Mouse (Mus musculus): ENCODE measurements around the gene Fbxo34.
"Not testable (repeated sequence)": the region's sequence is repeated elsewhere in the genome, so short reads cannot be mapped to it uniquely, and the experiment has no call there.

Fbxo34 gene

GRCm38 (mm10) chr14:47450121-47450520 lies at the start of gene Fbxo34:
Gene Fbxo34 (plus strand): TSS chr14:47450421.
- not testable (repeated sequence) for DNase-seq (ENCODE audit: low spot score in 2 of 2)

DNA sequence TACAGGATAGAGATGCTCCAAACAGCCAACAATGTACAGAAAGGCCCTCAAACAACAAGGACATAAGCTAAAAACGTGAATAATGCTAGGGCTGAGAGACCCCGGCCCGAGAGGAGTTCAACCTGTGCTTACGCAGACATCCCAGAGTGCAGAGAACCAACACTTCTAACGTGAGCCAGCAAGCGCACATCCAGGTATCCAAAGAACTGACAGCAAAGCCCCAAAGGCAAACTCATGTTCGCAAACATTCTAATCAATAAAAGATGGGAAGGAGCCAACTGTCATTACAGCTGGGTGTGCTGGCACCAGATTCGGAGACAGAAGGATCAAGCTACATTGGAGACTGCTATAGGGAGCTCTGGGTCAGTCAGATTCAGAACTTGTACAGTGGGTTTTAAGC lies 47.5 kb upstream of the Fbxo34 start:
- no peak for DNase-seq (ENCODE audit: low spot score in 2 of 2)

- DNase-seq (ENCODE audit: low spot score in 2 of 2) = no peak
These were observed 44.2 kb upstream of the Fbxo34 start for GRCm38 (mm10) chr14:47406000-47406399.

GRCm38 (mm10) chr14:47417346-47417745 lies 32.9 kb upstream of the Fbxo34 start:
- DNase-seq (ENCODE audit: low spot score in 2 of 2) = no peak

- peak; percentile 91 to 93 for DNase-seq (ENCODE audit: low spot score in 2 of 2)
These were observed 32.2 kb upstream of the Fbxo34 start, which contains the start of gene Dlgap5 for GRCm38 (mm10) chr14:47417775-47418665. Gene Dlgap5 (minus strand): TSS chr14:47418407.

DNA sequence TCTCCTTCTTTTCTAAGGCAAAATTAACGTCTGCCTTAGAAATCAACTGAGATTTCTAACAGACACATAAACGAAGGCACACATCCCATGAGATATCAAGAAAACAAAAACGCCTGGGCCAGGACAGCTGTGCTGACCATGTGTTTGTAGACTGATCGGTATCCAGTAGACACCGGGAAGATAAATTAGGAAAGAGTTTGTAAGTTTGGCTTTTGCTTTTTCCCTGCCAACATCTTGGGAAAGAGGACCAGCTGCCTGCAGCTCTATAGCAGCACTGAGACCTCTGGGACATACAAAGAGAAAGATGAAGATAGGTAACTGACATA lies 31.6 kb upstream of the Fbxo34 start:
- no peak for DNase-seq (ENCODE audit: low spot score in 2 of 2)

DNA sequence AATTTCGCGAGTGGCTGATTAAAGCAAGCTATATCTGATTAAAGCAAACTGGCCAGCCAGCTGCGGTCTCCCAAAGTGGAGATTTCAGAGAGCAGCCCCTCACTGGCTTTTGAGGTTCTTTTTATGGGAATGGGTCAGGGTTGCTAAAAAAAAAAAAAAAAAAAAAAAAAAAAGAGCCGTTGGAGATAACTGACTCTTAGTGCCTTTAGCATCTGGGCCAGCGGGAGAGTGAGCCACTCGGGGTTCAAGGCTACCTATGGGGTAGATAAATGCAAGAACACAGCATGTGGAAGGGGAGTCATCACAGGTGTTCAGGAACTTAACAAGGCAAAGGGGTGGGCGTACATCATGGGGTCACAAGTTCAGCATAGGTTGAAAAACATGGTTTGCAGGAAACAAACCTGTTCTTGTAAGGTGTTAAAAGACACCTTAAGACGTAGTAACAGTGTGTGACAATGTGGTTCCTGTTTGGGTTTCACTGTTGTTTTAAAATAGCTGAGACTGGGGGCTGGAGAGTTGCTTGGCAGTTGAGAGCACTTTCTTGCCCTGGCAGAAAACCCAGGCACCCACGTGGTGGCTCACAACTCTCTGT lies 31.1 kb upstream of the Fbxo34 start:
- no peak for DNase-seq (ENCODE audit: low spot score in 2 of 2)

DNA sequence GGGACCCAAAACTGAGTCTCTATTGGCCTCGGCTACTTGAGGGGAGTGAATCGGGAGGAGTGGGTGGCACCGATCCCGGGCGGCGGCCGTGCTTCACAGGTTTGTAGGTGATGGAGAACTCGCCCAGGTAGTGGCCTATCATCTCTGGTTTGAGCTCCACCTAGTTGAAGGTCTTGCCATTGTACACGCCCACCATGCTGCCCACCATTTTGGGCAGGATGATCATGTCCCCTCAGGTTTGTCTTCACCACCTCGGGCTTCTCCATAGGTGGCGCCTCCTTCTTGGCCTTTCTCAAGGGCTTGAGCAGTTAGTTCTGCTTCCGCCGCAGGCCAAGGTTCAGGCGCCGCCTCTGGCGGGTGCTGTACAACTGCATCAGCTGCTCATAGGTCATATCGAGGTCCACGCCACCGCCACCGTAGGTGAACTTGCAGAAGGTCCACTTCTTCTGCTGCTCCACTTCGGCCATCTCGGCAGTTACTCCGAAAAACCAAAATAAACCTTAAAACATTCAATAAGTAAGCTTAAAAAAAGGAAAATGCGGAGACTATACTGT lies 30.4 kb upstream of the Fbxo34 start:
- no peak for DNase-seq (ENCODE audit: low spot score in 2 of 2)

DNA sequence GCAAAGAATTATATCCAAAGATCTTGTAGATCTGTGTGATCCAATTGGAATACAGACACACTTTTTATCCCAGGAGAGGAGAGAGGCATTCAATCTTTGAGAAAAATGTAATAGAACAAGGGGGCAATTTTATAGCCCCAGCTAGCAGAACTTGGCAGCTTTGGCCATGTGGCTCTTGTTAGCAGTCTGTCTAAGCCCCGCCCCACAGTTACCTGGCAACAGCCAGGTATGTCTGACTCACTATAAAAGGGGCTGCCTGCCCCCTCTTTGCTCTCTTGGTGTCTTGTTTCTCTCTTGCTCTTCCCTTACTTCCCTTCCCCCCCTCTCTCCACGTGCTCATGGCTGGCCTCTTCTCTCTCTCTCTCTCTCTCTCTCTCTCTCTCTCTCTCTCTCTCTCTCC lies 28.6 kb upstream of the Fbxo34 start:
- no peak for DNase-seq (ENCODE audit: low spot score in 2 of 2)

DNA sequence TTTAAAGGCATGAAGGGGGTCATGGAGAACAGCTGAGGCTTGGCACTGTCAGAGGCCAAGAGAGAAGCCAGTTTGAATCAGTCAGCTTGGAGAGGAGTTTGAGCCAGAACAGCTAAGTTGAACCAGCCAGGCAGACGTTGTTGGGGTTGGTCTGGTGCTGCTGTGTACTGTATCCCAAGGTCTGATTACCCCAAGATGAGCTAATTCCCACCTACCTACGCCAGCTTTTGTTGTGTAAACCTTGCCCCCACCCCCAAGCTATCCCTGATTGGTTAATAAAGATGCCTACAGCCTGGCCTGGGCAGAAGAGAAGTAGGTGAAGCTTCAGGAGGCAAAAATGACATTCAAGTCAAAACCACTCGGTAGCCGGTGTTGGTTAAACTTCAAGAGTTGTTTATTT lies 27.8 kb upstream of the Fbxo34 start:
- no peak for DNase-seq (ENCODE audit: low spot score in 2 of 2)

GRCm38 (mm10) chr14:47432987-47433386 lies 17.2 kb upstream of the Fbxo34 start:
- DNase-seq (ENCODE audit: low spot score in 2 of 2) = peak in 1 of 2 experiments; percentile 5

GRCm38 (mm10) chr14:47438947-47439346 lies 11.3 kb upstream of the Fbxo34 start:
- no peak for DNase-seq (ENCODE audit: low spot score in 2 of 2)

GRCm38 (mm10) chr14:47444907-47445306 lies 5.3 kb upstream of the Fbxo34 start:
- no peak for DNase-seq (ENCODE audit: low spot score in 2 of 2)

GRCm38 (mm10) chr14:47445331-47446095 lies 4.7 kb upstream of the Fbxo34 start:
- DNase-seq (ENCODE audit: low spot score in 2 of 2) = peak; percentile 16 to 20

DNA sequence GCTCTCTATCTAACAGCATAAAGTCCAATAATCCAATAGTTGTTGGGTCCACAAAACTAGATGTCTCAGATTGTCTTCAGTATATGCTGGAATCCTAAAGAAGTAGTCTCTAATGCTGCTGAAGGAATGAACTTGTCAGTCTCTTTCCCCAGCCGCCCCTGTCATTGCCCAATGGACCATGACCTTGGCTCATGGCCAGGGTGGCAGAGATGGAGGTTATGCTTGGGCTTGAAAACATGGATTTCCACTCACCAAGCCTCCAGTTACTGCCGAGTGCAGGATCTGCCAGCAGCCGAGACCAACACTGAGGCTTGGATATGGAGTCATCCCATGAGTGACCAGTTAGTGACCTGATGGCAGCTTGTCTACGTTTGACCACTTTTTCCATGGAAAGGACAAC lies 9.3 kb downstream of the Fbxo34 start:
- DNase-seq (ENCODE audit: low spot score in 2 of 2) = no peak

- DNase-seq (ENCODE audit: low spot score in 2 of 2) = no peak
These were observed 11.8 kb downstream of the Fbxo34 start for GRCm38 (mm10) chr14:47461997-47462396.

- DNase-seq (ENCODE audit: low spot score in 2 of 2) = no peak
These were observed 12.2 kb downstream of the Fbxo34 start for GRCm38 (mm10) chr14:47462453-47462852.

DNA sequence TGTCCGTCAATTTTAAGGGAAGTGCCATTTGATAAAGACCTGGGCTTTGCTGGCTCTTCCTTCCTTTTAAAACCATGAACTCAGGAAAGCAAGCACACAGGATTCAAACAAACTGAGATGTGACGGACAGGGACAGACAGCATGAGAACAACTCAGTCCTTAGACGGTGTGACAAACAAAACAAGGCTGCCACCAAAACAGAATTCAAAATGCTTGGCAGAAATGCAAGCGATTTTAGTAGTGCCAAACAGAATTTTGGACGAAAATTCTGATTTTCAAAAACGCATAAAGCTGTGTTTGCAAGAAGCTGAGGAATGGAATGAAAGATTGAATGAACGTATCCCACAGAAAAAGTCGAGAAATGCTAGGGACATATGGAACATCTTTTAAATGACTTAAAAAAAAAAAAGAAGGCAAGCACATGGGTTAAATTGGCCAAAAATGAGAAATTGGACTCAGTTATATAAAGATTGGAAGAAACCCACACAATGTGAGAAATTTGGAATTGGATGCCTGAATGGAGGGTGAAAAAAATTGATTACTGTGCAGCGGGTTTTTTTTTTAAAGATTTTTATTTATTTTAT lies 12.7 kb downstream of the Fbxo34 start:
- DNase-seq (ENCODE audit: low spot score in 2 of 2) = no peak

DNA sequence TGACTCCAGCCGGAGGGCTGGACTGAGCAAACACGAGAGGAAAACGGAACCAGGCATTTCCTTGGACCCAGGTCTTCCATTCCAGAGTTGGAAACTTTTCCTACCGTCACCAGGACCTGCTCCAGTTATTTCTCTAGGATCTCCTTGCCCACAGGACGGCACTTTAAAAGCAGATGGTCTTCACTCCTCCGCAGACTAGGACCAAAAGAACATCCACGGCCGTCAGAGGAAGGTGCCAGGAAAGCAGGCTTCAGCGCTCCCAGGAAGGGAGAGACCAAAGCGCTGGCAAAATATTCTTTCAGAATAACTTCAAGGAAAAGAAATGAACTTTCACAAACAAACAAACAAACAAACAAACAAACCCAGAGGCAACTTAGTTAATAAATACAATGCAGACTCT lies 14.2 kb downstream of the Fbxo34 start:
- no peak for DNase-seq (ENCODE audit: low spot score in 2 of 2)

DNA sequence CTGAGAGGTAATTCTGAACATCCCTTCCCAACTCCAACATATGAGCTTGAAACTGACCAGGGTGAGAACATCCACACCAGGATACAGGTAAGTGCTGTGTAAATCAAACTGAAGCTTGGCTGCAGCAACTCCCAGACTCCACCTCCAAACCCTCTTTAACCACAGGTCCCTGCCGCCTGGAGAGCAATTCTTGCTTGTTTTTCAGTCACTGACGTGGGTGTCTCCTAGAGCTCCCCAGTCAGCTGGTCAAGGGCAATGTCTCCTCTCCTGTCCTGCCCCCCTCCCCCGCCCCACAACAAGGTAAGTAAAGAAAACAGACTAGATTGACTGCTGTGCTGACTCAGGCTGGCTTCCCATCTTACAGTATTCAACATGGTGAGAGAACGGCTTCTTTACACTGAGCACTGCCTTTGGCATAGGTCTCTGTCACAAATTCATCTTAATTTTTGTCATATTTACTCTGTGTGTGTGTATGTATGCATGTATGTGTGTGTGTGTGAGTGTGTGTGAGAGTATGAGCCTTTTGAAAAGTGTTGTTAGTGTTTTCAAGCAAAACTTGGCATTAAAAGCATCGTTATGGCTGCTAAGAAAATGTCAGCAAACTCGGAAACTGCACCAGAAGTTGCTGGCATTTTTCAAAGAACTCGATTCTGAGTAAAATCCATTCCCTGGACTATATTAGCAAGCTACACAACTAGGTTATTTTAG lies 15.4 kb downstream of the Fbxo34 start:
- no peak for DNase-seq (ENCODE audit: low spot score in 2 of 2)

- DNase-seq (ENCODE audit: low spot score in 2 of 2) = peak; percentile 97 to 98
These were observed 22.1 kb downstream of the Fbxo34 start for GRCm38 (mm10) chr14:47472359-47472742.

All from right cerebral cortex, adult 2 months (tissue).